Mouse (Mus musculus): Measurements from ENCODE around the gene Kcnq5.
"Not testable (repeated sequence)": the region's sequence is repeated elsewhere in the genome, so short reads cannot be mapped to it uniquely, and the experiment has no call there.

Kcnq5 gene

DNA sequence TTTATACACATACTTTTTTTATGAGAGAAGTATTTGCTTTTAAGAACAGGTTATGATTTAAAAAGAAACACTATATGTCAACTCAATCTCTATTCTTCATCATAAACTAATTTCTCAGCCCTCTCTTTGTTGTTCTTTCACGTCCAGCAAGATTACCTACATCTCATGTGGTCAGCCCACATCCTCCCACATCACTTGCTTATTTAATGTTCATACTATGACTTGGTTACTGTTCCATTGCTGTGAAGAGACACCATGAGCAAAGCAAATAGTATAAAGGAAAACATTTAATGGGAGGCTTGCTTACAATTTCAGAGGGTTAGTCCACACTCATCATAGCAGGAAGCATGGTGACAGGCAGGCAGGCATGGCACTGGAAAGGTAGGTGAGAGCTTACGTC is 124.4 kb downstream of the Kcnq5 start:
- DNase-seq: no peak

DNA sequence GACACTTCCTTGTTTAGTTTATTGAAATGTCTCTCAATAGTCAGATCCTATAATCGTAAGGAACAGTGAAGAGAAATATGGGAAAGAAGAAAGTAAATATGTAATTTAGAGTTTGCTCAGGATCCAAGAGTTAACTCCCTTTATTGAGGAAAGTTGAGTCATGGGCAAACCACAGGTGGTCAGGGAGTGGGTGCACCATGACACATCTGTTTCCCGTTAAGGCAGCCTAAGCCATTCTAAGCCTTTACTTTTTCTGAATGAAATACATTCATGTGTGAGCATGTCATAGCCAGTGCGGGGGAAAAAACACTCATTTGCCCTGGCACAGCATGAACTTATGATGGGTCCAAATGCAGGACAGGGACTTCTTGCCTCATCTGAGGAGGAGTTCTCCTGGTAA is 125.4 kb downstream of the Kcnq5 start:
- no peak for DNase-seq

DNA sequence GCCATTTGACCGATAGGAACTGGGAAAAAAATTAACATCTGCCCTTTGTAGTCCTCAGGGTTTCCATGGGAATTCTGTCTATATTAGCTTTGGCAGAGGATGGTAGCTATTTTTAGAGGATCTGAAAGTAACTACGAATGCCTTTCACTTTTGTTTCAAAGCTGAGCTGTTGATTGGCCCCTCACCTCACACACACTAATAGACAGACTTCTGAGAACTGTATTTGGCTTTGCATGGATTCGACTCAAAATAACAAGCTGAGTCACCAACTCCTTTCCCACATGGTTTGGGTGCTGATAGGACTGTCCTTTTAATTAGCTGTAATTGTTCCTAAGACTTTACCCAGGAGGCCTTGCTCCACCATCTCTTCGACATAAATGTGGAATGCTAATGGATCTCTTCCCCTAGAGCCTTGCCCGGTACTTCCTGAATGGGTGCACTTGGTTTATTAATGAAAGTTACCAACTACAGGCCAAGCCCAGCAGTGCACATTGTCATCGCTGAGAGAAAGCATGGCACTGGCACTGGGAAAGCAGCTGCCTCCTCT is 131.8 kb downstream of the Kcnq5 start:
- no peak for DNase-seq

GRCm38 (mm10) chr1:21820066-21820630 is 141.6 kb downstream of the Kcnq5 start:
- DNase-seq: no peak

DNA sequence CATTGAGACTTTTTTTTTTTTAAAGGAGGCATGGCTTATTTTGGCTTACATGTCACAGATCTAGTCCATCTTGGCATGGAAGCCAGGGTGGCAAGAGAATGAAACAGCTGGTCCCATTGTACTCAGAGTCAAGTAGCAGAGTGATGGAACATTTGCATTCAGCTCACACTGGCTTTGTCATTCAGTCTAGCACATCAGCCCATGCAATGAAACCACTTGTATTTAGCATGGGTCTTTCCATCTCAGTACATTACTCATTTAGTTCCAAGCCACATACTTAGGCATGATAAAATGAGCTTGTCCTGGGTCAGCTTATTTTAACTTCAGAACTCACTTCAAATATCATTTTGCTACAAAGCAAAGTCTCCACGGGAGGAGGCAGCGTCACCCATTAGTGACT is 156.7 kb downstream of the Kcnq5 start:
- no peak for DNase-seq

- DNase-seq: no peak
Measured at GRCm38 (mm10) chr1:21804477-21804866, 157.3 kb downstream of the Kcnq5 start.

- DNase-seq: no peak
Measured at GRCm38 (mm10) chr1:21803751-21804476, 157.8 kb downstream of the Kcnq5 start.

- no peak for DNase-seq
Measured at GRCm38 (mm10) chr1:21780746-21781145, 181.0 kb downstream of the Kcnq5 start.

- no peak for DNase-seq
Measured at GRCm38 (mm10) chr1:21777560-21777959, 184.2 kb downstream of the Kcnq5 start.

DNA sequence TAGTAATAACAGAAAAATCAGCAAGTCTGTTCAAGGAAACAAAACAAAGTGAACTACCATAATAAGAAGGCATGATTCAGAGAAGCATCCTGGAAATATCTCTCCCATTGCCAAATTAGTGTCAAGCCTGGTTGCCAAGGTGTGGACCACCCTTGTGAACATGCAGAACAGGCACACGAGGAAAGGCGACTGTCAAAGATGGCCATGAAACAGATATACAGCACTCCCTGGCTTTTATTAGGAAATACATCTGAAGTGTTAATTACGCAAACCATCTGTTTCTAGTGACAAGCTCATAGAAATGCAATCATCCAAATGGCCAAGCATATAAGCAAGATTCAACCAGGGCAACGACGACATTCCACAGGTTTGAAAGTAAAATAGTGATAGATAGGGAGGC is 187.8 kb downstream of the Kcnq5 start:
- no peak for DNase-seq

- no peak for DNase-seq
Measured at GRCm38 (mm10) chr1:21770494-21770893, 191.2 kb downstream of the Kcnq5 start.

DNA sequence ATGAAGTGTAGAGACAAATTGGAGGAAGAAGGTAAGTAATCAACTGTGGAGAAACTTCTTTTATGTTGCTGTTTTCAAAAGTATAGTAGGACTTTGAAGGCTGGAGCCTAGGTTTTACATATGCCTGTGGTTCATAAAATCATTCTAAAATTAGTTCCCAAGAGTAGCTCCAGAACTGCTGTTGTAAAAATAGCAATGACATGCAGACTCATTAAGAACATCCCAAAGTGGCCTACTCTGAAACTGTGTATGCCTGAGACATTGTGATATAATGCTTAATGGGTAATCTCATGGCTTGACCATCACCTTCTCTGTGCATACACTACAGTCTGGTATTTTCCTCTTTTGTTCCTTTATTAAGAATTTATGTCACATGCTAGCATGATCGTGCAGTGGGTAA is 212.4 kb downstream of the Kcnq5 start:
- no peak for DNase-seq

DNA sequence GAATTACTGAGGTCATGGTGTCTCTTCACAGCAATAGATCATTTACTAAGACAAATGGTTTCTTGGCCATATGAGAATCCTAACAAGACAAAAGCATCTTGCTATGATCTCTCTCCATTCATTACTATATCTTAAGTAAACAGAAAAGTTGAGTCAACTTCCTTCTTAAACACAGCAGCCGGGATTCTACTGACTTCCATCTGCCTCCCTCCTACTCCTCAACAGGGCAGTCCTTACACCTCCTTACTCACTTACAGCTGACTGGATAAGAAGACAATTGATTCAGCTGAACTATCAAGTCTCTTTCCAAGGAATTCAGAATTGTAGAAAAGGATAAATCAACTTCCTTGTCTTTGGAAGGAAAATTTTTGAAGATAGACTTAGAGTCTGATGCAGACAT is 232.6 kb downstream of the Kcnq5 start:
- no peak for DNase-seq

- DNase-seq: not testable (repeated sequence)
Measured at GRCm38 (mm10) chr1:21723231-21723630, 238.5 kb downstream of the Kcnq5 start.

DNA sequence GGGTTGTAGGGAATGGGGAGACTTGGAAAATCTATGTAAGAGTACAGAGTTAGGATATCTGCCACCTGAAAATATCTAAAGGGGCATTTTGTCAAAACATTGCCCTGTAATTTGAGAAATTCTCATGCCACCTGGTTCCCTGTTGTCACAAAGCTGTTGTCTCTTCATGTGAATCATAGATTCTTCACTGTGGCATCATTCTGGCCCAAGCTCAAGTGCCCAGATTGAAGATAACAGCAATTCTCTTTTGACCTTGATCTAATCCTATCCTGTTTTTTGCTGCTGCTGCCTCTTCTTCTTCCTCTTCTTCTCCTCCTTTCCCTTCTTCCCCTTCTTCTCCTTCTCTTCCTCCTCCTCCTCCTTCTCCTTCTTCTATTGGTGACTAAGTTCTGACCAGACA is 240.5 kb downstream of the Kcnq5 start:
- no peak for DNase-seq

DNA sequence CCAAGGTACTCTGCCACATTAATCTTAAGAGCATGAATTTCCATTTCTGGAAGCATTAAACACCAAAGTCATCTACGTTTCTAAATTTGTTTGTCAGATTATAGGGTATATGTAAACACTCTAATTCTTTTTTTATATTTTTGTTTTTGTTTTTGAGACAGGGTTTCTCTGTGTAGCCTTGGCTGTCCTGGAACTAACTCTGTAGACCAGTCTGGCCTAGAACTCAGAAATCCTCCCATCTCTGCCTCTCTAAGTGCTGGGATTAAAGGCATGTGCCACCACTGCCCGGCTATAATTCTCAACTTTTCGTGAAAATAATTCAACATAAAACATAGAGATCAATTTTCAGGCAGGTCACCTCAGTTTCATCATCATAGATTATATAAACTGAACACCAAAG is 246.9 kb downstream of the Kcnq5 start:
- DNase-seq: no peak

DNA sequence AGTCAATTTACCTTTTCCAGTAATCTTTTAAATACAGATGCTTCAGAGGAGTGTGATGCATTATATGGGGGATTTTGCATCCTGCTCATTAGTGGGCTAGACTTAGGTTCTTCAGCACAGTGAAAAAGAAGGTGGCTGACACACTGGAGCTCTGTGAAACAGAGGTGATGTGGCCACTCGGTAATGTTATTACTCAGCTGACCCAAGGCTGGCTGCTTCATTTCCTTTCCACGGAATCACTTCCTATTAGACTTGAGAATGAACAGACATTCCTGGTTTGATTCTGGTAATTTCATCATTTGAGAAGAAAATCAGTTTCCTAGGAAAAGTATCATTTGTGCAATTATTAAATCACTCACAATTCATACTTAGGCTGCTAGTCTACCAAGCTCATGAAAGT is 249.0 kb downstream of the Kcnq5 start:
- no peak for DNase-seq

- DNase-seq: peak; percentile 1 to 2
Measured at GRCm38 (mm10) chr1:21690458-21690857, 271.3 kb downstream of the Kcnq5 start.

- no peak for DNase-seq
Measured at GRCm38 (mm10) chr1:21688918-21689317, 272.8 kb downstream of the Kcnq5 start.

DNA sequence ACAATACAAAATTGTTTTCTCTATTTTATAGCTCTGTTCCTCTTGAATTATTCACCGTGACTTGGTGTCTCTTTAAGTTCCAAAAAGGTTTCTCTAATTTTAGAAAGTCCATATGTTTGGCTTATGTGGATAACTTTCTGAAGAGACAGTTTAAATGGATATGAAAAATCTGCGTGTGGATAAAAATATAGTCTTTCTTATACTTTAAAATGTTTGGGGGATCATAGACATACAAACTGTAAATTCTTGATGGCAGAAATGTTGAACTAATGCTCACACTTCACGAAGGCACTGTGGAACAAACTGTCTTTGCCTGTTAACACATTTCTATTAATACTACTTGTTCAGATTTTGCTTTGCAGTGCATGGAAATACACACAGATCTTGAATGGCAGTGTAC is 277.3 kb downstream of the Kcnq5 start:
- no peak for DNase-seq

DNA sequence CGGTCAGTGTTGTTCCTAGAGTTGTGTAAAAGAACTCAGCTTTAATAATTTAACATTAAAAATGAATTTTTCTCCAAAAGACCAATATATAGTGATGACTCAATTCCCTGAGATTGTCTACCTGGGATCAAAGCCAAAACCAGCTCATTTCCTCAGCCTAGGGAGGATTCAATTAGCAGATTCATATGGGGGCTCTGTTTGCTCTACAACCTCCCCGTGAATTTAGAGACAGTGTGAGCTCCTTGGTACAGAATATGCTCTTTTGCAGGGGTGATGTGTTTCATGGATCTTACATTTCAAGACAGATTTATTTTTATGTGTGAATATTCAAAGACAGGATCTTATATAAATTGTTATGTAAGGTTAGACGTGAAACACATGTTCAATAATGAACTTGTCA is 284.9 kb downstream of the Kcnq5 start:
- no peak for DNase-seq

DNA sequence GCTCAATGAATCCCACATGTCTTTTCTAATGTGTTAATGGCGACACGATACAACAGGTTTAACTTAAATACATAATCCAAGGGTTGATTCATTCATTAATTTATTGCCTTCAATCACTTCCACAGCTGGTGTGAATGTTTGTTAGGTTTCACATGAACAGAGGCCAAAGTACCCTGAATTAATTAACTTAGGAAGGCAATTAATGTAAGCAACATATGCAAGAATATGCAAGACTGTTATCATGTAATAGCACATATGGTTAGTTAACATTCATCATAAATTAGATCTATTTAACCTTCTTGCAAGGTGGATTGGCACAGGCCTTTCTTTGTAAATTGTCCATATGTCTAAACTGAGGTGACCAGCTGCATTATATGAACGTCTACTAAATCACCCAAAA is 300.9 kb downstream of the Kcnq5 start:
- DNase-seq: no peak

- no peak for DNase-seq
Measured at GRCm38 (mm10) chr1:21650820-21651219, 310.9 kb downstream of the Kcnq5 start.

DNA sequence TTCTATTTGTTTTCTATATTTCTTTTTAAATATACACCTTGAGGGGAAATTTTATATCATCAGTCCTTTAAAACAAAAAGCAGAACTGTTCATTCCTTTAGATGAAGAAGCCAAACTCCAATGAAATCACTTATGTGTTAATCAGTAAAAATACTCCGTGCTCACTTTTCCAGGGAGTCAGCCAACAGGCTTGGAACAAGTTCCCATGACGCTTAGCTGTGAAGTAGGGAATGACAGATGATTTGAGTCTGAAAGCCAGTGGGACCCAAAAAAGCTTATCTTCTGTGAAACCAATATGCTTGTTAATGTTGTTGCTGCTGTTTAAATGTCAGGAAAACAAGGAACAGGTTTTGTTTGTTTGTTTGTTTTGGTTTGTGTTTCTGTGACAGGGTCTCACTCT is 326.3 kb downstream of the Kcnq5 start:
- DNase-seq: no peak

DNA sequence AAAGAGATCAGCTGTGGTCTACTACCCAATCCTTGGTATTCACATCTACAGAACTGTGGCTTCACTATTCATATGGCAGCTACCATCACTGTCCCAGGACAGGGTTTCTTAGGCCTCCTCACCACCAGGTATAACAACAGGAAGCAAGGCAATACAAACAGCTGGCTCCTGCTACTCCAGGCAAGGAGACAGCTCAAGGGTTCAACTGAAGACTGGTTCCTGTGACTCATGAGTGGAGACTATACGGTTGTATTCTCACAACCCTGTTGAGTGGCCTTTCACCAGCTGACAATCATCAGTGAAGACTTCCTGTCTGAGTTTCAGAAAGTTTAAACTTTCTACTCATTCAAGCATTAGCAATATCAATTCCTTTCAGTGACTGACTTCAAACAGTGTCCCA is 327.7 kb downstream of the Kcnq5 start:
- no peak for DNase-seq
